Mouse (Mus musculus) CD8-positive naive resting alpha-beta T cell, adult 2 months (primary cell): ENCODE measurements around the gene Sos1.
A peak's percentile ranks its signal among the peaks of the same experiment; 100 is the strongest.

ENCODE experiments used
- DNase-seq, 2 experiments: peaks; one replicate each; pipeline ENCODE4 v3.0.0; 2022; ENCODE audit warnings: low read depth in 2 of 2, low spot score in 2 of 2

Sos1 gene

DNA sequence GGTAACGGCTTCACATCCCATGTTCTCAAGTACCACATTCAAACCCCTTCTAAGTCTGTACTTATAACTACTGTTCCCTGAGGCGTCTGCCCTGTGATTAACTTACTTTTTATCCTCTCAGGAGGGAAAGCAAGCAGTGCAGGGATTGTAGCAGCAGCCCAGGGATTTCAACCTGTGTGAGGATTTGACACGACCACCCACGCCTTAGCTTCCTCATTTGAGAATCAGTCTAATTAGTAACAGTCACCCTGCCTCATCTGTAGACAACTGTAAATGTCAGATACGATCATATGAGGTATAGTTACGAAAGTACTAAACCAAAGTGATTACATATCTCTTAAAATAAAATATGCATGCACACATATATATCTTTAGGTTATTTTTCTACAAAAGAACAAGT, 15.9 kb upstream of the Sos1 start:
- no peak for DNase-seq

DNA sequence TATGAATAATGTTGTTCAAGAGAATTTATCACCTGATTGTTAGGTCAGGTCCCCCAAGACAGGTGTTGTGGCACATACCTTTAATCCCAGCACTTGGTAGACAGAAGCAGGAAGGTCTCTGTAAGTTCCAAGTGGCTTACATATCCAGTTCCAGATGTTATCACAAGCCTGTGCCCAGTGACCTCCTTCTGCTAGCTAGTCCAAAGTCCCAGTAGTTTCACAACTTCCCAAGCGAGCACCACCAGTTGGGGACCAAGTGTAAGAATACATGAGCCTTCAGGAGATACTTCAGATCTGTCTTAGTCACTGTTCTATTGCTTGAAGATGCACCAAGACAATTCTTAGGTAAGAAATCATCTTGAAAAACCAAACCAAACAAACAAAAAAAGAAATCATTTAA, 13.6 kb upstream of the Sos1 start:
- DNase-seq: no peak

DNA sequence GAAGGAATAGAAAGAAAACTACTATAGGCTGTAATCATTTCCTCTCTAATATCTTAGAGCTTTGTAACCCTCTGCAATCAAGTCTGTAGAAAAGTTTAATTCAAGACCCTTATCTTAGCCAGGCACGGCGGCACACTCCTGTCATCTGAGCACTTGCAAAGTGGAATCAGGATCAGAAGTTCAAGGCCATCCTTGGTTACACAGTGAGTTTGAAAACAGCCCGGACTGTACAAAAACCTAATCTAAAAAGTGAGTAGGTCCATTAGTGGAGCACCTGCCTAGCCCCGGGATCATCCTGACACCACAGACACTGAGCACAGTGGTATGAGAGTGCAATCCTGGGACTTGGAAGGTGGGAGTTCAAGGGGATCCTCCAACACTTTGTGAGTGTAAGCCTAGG, 12.6 kb upstream of the Sos1 start:
- no peak for DNase-seq

DNA sequence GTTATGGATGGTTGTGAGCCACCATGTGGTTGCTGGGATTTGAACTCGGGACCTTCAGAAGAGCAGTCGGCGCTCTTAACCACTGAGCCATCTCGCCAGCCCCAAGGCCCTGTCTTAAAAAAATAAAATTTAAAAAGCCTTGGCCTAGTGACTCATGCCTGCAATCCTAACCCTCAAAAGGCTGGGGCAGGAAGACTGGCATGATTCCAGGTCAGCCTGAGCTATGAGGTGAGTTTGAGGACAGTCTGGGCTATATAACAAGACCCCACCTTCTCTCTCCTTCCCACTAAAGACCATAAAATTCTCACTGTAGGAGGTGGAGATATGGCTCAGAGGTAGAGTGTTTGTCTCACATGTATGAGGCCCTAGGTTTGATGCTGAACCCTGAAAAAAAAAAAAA, 12.0 kb upstream of the Sos1 start:
- no peak for DNase-seq

DNA sequence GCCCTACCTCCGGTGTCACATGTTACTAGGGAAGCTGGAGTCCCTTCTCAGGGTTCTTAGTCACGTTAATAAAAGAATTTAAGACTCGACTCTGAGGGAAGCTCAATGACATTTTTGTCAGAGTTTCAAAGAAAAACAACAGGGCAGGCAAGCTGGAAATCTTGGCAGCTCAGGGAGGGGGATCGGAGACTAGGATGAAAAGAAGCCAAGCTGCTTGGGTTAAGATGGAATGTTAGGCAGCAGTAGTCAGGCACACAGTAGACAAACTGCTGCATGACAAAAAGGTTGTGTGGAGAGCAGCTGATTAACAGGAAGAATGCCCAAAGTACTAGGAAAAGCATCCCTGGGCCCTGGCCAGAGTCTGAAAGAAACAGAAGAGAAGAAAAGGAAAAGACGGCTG, 9.9 kb upstream of the Sos1 start:
- DNase-seq: no peak

DNA sequence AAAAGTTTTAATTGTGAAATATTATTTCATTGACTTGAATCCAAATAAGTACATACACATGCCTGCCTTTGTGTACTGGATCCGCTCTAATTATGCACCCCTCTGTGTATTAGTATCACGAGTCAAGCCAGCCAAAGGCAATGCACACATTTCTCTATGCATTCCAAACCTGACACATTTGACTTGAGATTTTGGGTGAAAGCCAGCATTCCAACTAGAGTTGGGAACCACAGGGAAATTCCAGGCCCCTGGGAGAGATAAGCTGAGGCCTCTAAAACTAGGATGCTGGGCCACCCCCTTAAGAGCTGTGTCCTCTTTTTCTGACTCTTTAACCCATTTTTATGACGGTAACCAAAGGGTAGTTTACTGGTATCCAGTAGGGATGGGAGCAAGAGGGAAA, 8.7 kb upstream of the Sos1 start:
- no peak for DNase-seq

DNA sequence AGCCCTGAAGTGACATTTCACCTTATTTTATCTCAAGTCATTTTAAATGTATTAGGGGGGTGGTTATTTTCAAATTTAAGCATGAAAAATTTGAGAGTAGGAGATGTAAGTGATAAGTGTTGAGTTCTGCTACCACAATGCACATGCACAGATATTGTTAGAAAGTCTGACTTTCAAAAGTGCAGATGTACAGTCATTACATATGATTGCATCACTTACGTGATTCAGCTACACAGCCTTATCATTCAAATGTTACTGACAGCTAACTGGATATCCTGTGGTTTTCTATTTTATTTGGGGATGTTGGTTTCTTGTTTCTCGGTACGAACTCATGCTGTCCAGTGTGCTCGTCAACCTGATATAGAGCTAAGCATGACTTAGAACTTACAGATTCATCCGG, 4.9 kb upstream of the Sos1 start:
- no peak for DNase-seq

DNA sequence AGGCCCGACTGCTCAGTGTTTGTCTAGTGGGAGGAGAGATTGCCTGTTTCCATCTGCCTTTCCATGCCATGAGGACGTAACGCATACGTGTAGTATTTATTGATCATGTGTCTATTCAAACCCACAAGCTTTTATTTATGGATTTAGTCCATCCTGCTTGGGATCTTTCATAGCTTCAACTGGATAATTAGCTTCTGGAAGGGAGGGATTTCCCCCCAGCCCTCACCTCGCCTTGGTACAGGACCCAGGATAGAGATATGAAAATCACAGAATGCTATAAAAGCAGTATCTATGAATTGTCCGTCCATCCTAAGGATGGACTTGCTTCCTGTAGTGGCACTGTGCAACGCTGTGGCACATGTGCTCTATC, 587 bp upstream of the Sos1 start:
- DNase-seq: no peak

DNA sequence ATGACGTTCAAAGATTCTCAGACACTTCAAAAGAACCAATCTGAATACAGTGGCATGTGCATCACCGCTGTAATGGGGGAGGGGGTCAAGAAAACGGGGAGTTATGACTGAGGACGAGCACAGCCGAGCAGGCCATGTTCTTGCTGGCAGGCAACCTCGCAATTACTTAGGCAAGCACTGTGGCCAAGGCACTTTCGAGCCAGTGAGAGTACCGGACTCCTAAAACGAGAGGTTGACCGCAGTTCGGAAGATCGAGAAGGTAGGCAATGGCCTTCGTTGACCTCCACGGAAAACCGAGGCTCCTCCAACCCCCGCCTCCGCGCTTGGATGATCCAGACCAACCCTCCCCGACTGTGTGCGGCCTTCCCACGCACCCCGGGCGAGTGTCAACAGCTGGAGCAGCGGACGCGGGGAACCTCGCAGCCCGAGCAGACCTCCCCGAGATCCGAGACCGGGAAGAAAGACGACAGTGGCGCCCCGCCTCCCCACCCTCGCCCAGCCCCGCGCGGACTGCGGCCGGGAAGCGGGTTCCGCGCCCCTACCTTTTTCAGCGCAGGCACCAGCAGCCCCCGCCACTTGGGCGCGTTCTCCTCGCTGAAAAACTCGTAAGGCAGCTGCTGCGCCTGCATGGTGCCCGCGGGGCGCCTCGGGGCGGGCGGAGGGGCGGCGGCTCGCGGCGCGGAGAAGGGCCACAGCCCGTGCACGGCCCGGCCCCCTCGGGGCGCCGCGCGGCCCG, 790 bp downstream of the Sos1 start:
- peak; percentile 71 to 80 for DNase-seq

DNA sequence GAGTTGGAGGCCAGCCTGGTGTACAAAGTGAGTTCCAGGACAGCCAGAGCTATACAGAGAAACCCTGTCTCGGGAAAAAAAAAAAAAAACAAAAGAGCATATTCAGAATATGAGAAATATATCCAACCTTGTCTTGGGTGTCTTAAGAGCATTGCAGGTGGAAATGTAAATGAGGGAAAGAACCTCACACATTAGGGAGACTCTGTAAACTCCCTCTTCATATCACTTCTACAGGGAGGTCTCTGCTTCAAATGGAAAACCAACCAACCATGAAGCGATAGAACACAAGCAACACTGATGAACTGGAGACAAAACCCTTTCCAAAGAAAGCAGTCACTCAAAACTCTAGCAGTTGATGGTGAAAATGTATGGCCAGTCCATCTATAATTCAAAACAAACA, 2.6 kb downstream of the Sos1 start:
- no peak for DNase-seq

DNA sequence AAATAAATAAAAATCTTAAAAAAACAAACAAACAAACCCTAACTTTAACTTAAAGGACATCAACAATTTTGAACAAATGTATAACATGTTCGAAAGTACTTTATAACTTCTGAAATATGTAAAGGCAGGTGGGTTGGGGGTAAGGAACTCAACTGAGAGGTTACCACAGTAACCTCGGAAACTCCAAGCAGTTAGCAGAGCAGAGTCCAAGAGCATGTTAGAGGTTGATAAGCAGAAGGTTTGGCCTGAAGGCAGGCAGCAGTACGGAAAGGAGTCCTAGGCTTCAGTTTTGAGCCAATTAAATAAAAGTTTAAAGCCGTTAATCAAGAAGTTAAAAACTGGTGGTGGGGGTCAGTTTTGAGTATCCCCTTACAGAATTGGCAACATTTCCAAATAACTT, 3.8 kb downstream of the Sos1 start:
- DNase-seq: no peak

DNA sequence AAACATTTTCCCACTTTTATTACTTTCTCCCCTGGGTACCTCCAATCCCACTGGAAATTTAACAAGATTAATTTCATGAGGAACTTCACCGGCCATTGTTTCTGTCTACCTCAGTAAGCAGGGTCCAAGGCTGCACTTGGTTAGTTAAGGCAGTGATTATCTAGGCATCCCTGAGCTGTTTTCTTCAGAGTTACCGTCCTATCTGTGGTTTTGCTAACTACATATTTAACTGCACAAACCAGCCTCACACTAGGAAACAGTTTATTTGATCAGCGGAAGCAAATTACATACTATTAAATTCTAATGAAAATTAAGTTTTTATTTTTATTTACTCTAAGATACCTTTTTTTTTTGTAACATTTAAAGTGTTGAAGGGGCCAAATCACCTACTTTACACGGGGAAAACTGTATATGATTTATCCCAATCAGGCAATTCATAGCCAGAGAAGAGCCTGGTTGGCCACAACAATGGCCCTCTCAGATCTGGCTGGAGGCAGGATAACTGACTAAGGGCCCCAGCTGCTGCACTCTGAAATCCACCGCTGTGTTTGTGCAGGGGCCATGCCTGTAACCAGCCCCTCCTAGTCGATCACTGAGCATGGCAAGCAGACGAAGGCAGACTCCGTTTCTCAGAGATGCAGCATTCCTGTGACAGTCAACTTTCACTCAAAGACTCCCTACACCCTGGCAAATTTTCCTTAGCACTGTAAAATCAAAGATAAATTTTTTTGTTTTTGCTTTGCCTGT, 9.0 kb downstream of the Sos1 start:
- DNase-seq: no peak

DNA sequence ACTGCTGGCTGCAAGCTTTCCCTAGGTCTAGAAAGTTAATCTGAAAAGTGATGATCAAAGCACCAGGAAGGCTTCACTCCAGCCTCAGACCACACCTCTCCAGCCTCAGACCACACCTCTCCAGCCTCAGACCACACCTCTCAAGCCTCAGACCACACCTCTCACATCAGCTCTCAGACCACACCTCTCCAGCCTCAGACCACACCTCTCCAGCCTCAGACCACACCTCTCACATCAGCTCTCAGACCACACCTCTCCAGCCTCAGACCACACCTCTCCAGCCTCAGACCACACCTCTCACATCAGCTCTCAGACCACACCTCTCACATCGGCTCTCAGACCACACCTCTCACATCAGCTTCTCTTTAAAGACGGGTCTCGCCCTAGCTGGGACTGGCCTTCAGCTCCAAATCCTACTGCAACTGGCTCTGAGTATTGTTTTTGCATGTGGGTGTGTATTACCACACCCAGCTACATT, 11.8 kb downstream of the Sos1 start:
- peak; percentile 43 to 50 for DNase-seq

DNA sequence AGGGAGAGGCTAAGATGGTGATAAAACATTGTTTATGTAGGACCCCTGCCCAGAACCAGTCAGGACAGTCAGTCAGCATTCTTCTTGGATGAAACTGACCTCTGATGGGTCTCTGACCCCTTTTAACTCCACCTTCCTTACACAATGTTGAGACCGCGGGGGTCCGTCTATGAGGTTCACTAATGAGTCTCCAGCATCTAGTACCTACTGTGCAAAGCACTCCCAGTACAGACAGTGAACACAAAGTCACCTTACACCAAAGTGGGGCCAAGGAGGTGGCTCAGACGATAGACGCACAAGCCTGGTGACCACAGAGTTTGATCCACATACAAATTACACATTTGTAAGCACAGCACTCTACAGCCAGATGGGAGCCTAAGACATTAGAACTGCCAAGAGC, 20.0 kb downstream of the Sos1 start:
- no peak for DNase-seq

DNA sequence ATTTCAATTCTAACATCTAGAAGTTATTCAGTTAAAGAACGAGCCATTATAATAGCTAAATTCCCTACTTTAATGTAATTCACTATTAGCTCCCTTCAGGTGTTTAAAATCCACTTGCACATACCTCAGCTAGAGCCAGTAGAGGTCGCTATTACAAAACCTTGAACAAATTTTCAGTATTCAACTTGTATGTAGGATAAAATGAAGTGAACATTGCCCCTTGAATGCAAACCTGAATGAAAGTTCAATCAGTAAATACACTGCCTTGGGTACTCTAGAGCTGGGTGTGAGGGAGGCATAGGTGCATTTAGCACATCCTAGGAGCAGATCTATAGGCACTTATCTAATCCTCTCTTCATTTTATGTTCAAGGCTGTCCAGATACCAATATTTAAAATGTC, 24.6 kb downstream of the Sos1 start:
- DNase-seq: peak; percentile 31 to 64

DNA sequence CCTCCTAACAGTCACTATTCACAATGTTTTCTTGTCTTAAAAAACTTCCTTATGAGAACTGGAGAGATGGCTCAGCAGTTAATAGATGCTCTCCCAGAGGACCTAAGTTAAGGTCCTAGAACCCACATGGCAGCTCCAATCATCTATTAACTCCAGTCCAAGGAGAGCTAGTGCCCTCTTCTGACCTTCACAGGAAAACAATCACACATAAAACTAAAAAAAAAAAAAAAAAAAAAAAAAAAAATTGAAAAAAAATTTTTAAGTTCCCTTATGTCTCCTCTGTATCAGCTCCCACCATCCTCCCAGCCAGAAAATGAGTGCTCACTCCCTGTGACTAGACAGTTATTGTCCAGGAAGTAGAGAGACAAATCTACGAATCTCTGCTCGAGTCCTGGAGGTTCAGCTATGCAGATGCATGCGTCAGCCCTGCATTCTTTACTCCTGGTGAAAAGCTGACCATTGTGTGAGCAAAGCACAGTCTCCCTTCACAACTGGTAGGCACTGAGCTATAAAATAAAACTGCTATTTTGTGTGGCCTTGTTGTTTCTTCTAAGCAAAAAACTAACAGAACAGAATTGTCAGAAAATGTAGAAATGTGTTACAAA, 29.7 kb downstream of the Sos1 start:
- no peak for DNase-seq

DNA sequence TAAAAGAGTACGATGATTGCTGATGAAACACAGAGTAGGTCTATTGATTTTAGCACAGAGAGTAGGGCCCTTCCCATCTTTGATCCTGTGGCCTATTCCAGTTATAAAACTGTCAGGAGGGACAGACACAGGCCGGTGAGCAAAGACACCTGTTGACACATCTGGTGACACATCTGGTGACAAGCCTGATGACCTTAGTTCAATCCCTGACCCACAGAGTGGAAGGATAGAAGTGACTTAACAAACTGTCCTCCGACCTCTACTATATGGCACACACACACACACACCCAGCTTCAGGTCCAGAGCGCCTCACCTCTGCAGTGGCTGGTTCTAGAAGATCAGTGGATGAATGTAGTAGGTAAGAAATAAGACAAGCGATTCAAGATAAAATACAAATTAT, 33.8 kb downstream of the Sos1 start:
- no peak for DNase-seq

DNA sequence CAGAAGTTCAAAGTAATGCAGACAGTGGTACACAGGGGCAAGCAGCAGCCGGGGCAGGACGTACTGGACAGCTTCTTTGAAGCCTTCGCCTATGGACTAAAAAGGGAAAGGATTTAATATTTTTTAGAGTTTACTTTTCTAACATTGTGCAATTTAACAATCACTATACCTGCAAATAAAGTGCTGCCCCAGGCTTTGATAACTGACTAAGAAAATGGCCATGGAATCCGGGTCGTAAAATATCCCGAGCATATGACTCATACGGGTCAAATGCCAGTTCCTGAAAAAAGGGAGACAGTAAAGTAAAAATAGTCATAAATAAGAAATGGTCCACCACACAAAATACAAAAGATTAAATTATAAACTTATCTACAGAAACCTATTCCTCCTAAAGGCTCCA, 34.8 kb downstream of the Sos1 start:
- no peak for DNase-seq

DNA sequence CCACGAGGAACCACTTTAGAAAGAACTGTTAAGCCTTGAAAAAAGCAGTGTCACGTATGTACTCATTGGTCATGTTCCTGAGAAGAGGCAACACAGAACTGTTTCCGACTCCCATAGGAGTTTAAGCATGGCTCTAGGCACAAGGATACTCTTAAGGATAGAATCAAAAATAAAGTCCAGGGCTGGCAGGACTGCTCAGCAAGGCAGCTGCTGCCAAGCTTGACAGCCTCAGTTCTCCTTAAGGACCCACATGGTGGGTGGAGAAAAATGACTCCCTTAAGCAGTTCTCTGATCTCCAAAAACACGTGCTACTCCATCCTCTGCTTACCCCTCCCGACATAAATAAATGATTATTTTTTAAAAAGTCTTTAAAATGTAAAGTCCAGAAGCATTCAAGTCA, 44.6 kb downstream of the Sos1 start:
- no peak for DNase-seq

DNA sequence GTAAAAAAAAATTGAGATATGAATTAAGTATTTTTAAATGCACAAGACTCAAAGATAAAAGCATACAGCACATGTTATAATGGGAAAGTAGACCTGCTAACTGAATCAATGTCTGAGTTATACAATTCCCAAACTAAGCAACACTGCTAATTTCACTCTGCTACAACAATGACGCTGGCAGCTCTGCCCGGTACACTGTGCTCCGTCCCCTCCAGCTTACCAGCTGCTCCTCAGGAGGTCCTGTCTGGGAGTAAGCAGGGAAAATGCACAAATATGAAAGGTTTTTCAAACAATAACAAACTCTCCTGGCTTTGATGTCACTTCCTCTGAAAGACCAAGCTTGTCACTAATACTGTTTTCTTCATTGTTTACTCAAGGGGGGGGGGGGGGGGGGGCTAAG, 45.8 kb downstream of the Sos1 start:
- no peak for DNase-seq

DNA sequence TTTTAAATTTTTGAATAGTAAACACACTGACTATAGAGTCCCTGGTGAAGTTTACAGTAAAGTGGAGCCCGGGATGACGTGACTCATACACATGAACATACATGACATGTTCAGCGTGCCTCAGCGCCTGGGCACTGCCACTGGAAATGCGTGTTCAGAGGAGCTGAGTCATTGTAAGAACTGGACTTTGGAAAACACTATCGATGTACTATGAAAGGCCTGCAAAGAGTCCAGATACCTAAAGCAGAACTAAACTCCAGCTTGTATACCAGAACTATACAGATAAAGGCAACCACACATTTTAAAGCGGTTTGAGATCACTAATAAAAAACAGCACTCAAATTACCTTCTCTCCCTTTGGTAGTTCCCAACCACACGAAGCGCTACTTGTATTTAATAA, 48.3 kb downstream of the Sos1 start:
- no peak for DNase-seq

DNA sequence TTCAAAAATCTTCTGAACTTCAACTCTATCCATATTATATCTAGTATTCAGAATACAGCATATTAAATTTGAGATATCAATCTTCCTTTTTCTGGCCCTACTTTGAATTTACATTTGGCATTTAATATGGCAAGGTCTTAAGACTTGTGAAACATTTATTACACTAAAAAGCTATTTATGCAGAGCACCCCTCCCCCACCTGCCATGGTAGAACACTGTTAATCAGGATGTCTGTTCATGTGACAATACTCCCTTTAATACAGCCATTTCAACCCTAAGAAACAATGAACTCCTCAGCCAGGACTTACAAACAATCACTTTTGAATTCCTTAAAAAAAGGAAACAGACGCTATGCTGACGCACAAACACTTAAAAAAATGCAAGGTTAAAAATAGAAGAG, 52.3 kb downstream of the Sos1 start:
- no peak for DNase-seq

DNA sequence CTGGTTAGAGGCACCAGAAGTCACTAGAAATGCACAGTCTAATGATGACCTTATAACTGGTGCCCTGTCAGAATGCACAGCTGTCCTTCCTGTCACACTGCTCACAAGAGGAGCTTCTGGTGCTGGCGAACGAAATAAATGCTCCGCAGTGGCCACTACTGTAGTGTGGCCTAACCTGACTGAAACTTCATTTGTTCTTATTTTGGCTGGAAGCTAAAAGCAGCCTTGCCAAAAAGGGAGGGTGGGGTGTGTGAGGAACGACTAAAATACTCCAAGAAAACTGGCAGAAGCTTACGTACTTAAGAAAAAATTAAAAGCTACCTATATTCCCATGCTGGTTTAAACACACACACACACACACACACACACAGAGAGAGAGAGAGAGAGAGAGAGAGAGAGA, 53.4 kb downstream of the Sos1 start:
- DNase-seq: no peak
